Mouse (Mus musculus) bone marrow, adult 2 months (tissue): Measurements from ENCODE around the gene Miox.

ENCODE experiments used
- CTCF ChIP-seq: fragments of 200-500 bp; IDR thresholded peaks from 2 replicates; pipeline ENCODE4 v1.5.1; 2011; ENCODE audit warnings: low read length, control low read depth; ENCODE audit not compliant: control insufficient read depth, insufficient read depth
- POLR2A ChIP-seq: fragments of 200-500 bp; IDR thresholded peaks from 2 replicates; pipeline ENCODE4 v1.6.1; 2011; ENCODE audit warnings: low read depth, mild to moderate bottlenecking, control low read depth, low read length, borderline replicate concordance; ENCODE audit not compliant: control insufficient read depth

- no peak for TF ChIP-seq CTCF
- TF ChIP-seq POLR2A: no peak
Measured at GRCm38 (mm10) chr15:89288227-89288767, 45.9 kb upstream of the Miox start.
